Mouse (Mus musculus) embryonic facial prominence, embryonic 10.5 days (tissue): ENCODE measurements around the gene Ifit1bl1. TPM values are rescaled to one million over a fixed set of nuclear protein-coding genes. Genes with fewer than 3 reads are reported as not detected.
"Not testable (repeated sequence)": the region's sequence is repeated elsewhere in the genome, so short reads cannot be mapped to it uniquely, and the experiment has no call there.

Experiments used
- DNase-seq: peaks from one replicate; pipeline ENCODE4 v3.0.0-alpha.2; 2017; ENCODE audit warnings: low spot score
- H3K27ac ChIP-seq: fragments of 300-500 bp; sonication (generic); replicated peaks from 2 replicates; pipeline ENCODE4 v1.5.1; 2016; ENCODE audit warnings: mild to moderate bottlenecking
- H3K27me3 ChIP-seq: fragments of 300-500 bp; sonication (generic); replicated peaks from 2 replicates; pipeline ENCODE4 v1.6.1; 2016; ENCODE audit warnings: low read depth, mild to moderate bottlenecking; ENCODE audit not compliant: poor library complexity, severe bottlenecking
- H3K36me3 ChIP-seq: fragments of 300-500 bp; sonication (generic); replicated peaks from 2 replicates; pipeline ENCODE4 v1.6.1; 2016; ENCODE audit warnings: mild to moderate bottlenecking, moderate library complexity
- H3K4me1 ChIP-seq: fragments of 300-500 bp; sonication (generic); 2 replicates; pipeline ENCODE4 v1.6.1; 2016
- H3K4me3 ChIP-seq: fragments of 300-500 bp; sonication (generic); 2 replicates; pipeline ENCODE4 v1.5.1; 2016; ENCODE audit warnings: mild to moderate bottlenecking, moderate library complexity
- H3K9me3 ChIP-seq: fragments of 300-500 bp; sonication (generic); 2 replicates; pipeline ENCODE4 v1.6.1; 2016; ENCODE audit warnings: mild to moderate bottlenecking
- WGBS: fragments of 180-500 bp; shearing (Covaris S2); methylation state at CpG from one replicate; pipeline ENCODE4 v1.1.7; 2016; 5-methylcytosine and 5-hydroxymethylcytosine counted together
- polyA plus RNA-seq: library from polyadenylated mRNA; unstranded; fragments of >200 nt; fragmentation: Nextera tagmentation; extraction: Ambion mirVana; gene quantifications from 2 replicates; pipeline ENCODE4 v1.2.1, GENCODE M21; 2016

Gene Ifit1bl1
- polyA plus RNA-seq, 1 experiment from 2014 or later: 0.12 TPM

GRCm38 (mm10) chr19:34583126-34583766 is 18.5 kb downstream of the Ifit1bl1 start, which contains the start of gene Ifit3:
TSS of gene Ifit3 (plus strand) at chr19:34583531.
- WGBS: 72% methylated on average over 2 of the region's 2 CpGs
- not testable (repeated sequence) for H3K36me3 ChIP-seq, H3K4me3 ChIP-seq, DNase-seq, H3K9me3 ChIP-seq, H3K27ac ChIP-seq, H3K4me1 ChIP-seq, H3K27me3 ChIP-seq

GRCm38 (mm10) chr19:34582696-34583095 is 19.1 kb downstream of the Ifit1bl1 start:
- WGBS: 95% methylated on average over 2 of the region's 2 CpGs
- H3K4me3 ChIP-seq, DNase-seq: not testable (repeated sequence)

GRCm38 (mm10) chr19:34577121-34577520 is 24.6 kb downstream of the Ifit1bl1 start:
- Histone ChIP-seq H3K27me3 (no peaks in the 10 kb centered on the region), H3K4me1 (no peaks in the 10 kb centered on the region), H3K9me3 (no peaks in the 10 kb centered on the region), H3K4me3 (no peak overlapping the region), H3K27ac (no peak overlapping the region), H3K36me3 (no peaks in the 10 kb centered on the region)
- no peak for DNase-seq
- WGBS: 83% methylated on average over 1 of the region's 1 CpGs

More at GRCm38 (mm10) chr19:34582696-34583095, 19.1 kb downstream of the Ifit1bl1 start:
- H3K9me3 ChIP-seq, H3K4me1 ChIP-seq, H3K27me3 ChIP-seq, H3K36me3 ChIP-seq, H3K27ac ChIP-seq: not testable (repeated sequence)

GRCm38 (mm10) chr19:34573650-34574049 is 28.1 kb downstream of the Ifit1bl1 start:
- H3K4me3 ChIP-seq: no peak overlapping the region
- no peaks in the 10 kb centered on the region for H3K27me3 ChIP-seq
- H3K4me1 ChIP-seq: peaks cover 20% of the 10 kb centered on the region
- H3K27ac ChIP-seq: no peak overlapping the region
- H3K9me3 ChIP-seq: no peaks in the 10 kb centered on the region
- WGBS: 95% methylated on average over 5 of the region's 5 CpGs
- DNase-seq: no peak
- H3K36me3 ChIP-seq: no peaks in the 10 kb centered on the region

- H3K36me3 ChIP-seq: no peaks in the 10 kb centered on the region
- no peak overlapping the region for H3K27ac ChIP-seq
- peaks cover 20% of the 10 kb centered on the region for H3K4me1 ChIP-seq
- H3K27me3 ChIP-seq: no peaks in the 10 kb centered on the region
- no peak overlapping the region for H3K4me3 ChIP-seq
- WGBS: 84% methylated on average over 1 of the region's 1 CpGs
- no peak for DNase-seq
- H3K9me3 ChIP-seq: no peaks in the 10 kb centered on the region
Observed at GRCm38 (mm10) chr19:34571080-34571479, 30.7 kb downstream of the Ifit1bl1 start.

GRCm38 (mm10) chr19:34569896-34570476 is 31.8 kb downstream of the Ifit1bl1 start:
- 77% methylated on average over 4 of the region's 4 CpGs for WGBS
- no peak for DNase-seq
- Histone ChIP-seq H3K27me3 (no peaks in the 10 kb centered on the region), H3K4me1 (peaks cover 20% of the 10 kb centered on the region), H3K4me3 (no peak overlapping the region), H3K36me3 (no peaks in the 10 kb centered on the region), H3K27ac (no peak overlapping the region), H3K9me3 (no peaks in the 10 kb centered on the region)

GRCm38 (mm10) chr19:34568988-34569895 is 32.5 kb downstream of the Ifit1bl1 start:
- no peak overlapping the region for H3K27ac ChIP-seq
- H3K4me1 ChIP-seq: peaks cover 20% of the 10 kb centered on the region
- DNase-seq: no peak
- H3K36me3 ChIP-seq: no peaks in the 10 kb centered on the region
- H3K4me3 ChIP-seq: no peak overlapping the region
- H3K27me3 ChIP-seq: no peaks in the 10 kb centered on the region
- no peaks in the 10 kb centered on the region for H3K9me3 ChIP-seq
- 63% methylated on average over 7 of the region's 7 CpGs for WGBS

- H3K27ac ChIP-seq: no peak overlapping the region
- no peak for DNase-seq
- H3K36me3 ChIP-seq: no peaks in the 10 kb centered on the region
- H3K27me3 ChIP-seq: no peaks in the 10 kb centered on the region
- WGBS: 68% methylated on average over 1 of the region's 1 CpGs
- no peak overlapping the region for H3K4me3 ChIP-seq
- no peaks in the 10 kb centered on the region for H3K9me3 ChIP-seq
- H3K4me1 ChIP-seq: peaks cover 20% of the 10 kb centered on the region
Observed at GRCm38 (mm10) chr19:34566178-34566784, 35.5 kb downstream of the Ifit1bl1 start.

- Histone ChIP-seq H3K4me3 (no peak overlapping the region), H3K4me1 (peaks cover 10% of the 10 kb centered on the region), H3K9me3 (no peaks in the 10 kb centered on the region), H3K27me3 (no peaks in the 10 kb centered on the region), H3K36me3 (no peaks in the 10 kb centered on the region), H3K27ac (no peak overlapping the region)
- no peak for DNase-seq
Observed at GRCm38 (mm10) chr19:34562556-34562955, 39.2 kb downstream of the Ifit1bl1 start.

GRCm38 (mm10) chr19:34556621-34557020 is 45.1 kb downstream of the Ifit1bl1 start:
- Histone ChIP-seq H3K27me3 (no peaks in the 10 kb centered on the region), H3K4me1 (peaks cover 18% of the 10 kb centered on the region), H3K4me3 (no peak overlapping the region), H3K27ac (no peak overlapping the region), H3K36me3 (no peaks in the 10 kb centered on the region), H3K9me3 (no peaks in the 10 kb centered on the region)
- WGBS: 81% methylated on average over 3 of the region's 3 CpGs
- DNase-seq: no peak

GRCm38 (mm10) chr19:34554061-34554460 is 47.7 kb downstream of the Ifit1bl1 start:
- DNase-seq: no peak
- Histone ChIP-seq H3K36me3 (no peaks in the 10 kb centered on the region), H3K4me3 (no peak overlapping the region), H3K27ac (no peak overlapping the region), H3K4me1 (peaks cover 11% of the 10 kb centered on the region; the same call in 1 of the 2 replicates), H3K9me3 (no peaks in the 10 kb centered on the region), H3K27me3 (no peaks in the 10 kb centered on the region)

GRCm38 (mm10) chr19:34553522-34553921 is 48.2 kb downstream of the Ifit1bl1 start:
- Histone ChIP-seq H3K9me3 (no peaks in the 10 kb centered on the region), H3K27ac (peak overlapping the region; percentile 40; the same call in 1 of the 2 replicates), H3K27me3 (no peaks in the 10 kb centered on the region), H3K4me3 (no peak overlapping the region), H3K4me1 (peaks cover 11% of the 10 kb centered on the region; the same call in 1 of the 2 replicates), H3K36me3 (no peaks in the 10 kb centered on the region)
- DNase-seq: no peak
- WGBS: 69% methylated on average over 3 of the region's 3 CpGs
